Mouse (Mus musculus): ENCODE measurements at regions not wholly inside any gene's neighbourhood (a gene's known extent, or its start where the extent isn't known, plus 50 kb on each side); places are given as distances from the start of the nearest gene placed in this dataset.

- no peak for DNase-seq (ENCODE audit: low spot score)
These were observed 295.1 kb upstream of the Igfbp3 start for GRCm38 (mm10) chr11:7508861-7509260.

GRCm38 (mm10) chr11:7506421-7506945 is 292.8 kb upstream of the Igfbp3 start:
- peak; percentile 34 for DNase-seq (ENCODE audit: low spot score)

- no peak for DNase-seq (ENCODE audit: low spot score)
These were observed 291.1 kb upstream of the Igfbp3 start for GRCm38 (mm10) chr11:7504651-7505321.

DNA sequence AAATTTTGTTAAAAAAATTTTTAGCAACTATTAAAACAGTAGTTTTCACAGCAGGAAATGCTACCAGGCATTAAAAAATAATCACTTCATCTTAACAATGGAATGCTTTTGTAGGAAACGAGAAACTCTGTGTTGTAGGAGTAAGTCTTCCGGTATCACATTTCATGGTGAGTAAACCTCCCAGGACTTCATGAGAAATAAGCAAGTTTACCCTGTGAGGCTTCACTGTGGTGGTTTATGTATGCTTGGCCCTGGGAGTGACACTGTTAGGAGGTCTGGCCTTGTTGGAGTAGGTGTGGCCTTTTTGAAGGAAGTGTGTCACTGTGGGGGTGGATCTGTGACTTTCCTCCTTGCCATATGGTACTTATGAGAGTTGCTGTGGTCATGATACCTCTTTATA is 289.0 kb upstream of the Igfbp3 start:
- DNase-seq (ENCODE audit: low spot score): no peak

GRCm38 (mm10) chr11:7502045-7502444 is 288.3 kb upstream of the Igfbp3 start:
- DNase-seq (ENCODE audit: low spot score): no peak

DNA sequence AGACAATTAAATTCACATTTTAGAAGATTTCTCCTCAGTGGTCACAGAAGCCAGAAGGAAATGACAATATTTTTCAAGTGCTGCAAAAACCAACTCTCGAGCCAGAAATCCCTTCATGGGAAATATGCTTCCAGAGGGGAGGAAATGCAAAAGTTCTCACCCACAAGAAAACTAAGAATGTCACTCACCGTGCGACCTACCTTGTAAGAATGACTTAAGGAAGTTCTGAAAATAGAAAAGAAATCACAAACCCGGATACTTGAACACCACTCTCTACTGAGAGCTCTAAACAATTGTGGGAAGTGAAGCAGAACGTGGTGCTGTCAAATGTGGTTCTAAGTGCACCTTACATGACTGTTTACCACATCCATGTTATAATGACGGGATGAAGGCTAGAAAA is 284.1 kb upstream of the Igfbp3 start:
- DNase-seq (ENCODE audit: low spot score): no peak

DNA sequence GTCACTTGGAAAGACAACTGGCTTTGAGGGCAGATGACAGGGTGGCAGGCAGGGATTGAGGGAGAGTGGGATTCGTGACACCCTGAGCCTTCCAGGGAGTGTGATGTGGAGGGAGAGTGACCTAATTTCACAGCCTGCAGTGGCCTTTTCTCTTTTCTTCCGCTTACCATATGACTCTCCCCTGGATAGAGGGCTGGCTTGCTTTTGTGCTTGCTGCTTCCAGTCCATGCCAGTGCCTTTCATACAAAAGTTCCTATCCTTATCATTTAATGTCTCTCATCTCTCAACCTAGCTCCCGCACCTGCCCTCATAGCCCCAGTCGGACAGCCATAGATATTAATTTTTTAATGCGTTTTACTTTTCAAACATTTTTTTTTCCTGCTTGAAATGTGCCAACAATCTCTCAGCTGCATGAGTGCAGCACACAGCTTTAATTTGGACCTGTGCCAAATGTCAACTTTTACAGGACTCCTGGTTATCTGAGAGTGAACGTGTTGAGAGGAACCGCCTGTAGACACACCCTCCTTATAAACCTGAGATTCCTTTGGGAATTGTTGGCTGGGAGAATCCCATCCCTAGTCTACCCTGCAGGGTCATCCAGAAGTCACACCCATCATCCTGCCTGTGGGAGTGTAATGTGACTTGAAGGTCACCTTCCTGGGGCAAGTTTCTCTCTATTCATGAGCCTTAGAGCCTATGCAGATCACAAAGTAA is 260.3 kb upstream of the Igfbp3 start:
- no peak for DNase-seq (ENCODE audit: low spot score)

GRCm38 (mm10) chr11:7465522-7465921 is 251.8 kb upstream of the Igfbp3 start:
- DNase-seq (ENCODE audit: low spot score): no peak

- no peak for DNase-seq (ENCODE audit: low spot score)
These were observed 248.4 kb upstream of the Igfbp3 start for GRCm38 (mm10) chr11:7461956-7462771.

DNA sequence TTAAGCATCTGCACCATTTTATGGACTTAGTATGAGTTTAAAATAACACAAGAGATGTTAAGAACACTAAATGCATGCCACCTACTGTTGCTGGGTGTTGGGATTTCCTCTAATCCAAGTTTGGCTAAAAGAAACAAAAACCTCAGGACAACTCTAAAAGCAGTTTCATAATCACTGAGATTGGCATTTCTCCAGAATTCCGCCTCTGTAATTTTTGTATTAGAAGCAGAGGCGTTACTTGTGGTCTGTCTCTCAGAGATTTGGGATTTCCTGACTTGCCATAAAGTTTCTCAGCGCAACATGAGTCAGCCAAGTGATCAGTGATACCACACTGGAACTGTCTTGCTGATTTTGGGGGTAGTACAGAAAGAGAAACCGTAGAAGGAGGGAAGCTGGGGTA is 238.0 kb upstream of the Igfbp3 start:
- DNase-seq (ENCODE audit: low spot score): no peak

GRCm38 (mm10) chr11:7444494-7444893 is 230.8 kb upstream of the Igfbp3 start:
- no peak for DNase-seq (ENCODE audit: low spot score)

GRCm38 (mm10) chr11:7439276-7439675 is 225.6 kb upstream of the Igfbp3 start:
- DNase-seq (ENCODE audit: low spot score): no peak

GRCm38 (mm10) chr11:7434591-7434990 is 220.9 kb upstream of the Igfbp3 start:
- DNase-seq (ENCODE audit: low spot score): no peak

DNA sequence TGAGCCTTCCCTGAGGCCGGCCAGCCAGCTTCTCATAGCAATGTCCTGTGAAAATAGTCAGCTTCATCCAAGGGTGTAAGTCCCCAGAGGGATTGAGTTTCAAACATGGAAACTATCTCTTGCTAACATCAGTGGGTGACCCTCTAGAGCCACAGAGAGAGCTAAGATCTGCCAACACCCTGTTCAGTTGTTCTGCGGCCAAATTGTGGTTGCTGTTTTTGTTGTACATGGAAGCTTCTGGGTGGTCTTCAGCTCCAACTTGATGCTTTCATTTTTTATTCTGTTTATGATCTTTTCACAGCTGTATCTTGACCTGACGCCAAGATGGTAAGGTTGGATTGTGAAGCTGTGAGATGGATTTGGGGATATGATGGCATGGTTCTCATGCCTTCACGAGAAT is 214.0 kb upstream of the Igfbp3 start:
- no peak for DNase-seq (ENCODE audit: low spot score)

DNA sequence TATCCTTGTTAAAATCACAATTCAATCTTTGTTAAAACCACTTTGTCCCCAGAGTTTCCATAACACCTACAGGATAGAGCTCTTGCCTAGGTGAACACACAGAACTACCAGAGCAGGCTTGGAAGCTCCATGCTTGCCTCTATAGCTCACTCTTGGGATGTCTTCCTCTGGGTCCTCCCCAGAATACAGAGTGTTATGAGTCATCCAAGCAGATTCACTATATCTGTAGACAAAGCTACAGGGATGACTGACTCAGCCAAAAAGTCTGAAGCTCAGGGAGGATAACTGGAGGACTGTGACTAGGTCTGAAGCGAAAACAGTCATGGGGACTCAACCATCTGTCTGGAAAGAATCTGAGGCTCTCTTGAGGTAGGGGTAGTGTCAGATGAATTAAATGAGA is 211.5 kb upstream of the Igfbp3 start:
- DNase-seq (ENCODE audit: low spot score): no peak

DNA sequence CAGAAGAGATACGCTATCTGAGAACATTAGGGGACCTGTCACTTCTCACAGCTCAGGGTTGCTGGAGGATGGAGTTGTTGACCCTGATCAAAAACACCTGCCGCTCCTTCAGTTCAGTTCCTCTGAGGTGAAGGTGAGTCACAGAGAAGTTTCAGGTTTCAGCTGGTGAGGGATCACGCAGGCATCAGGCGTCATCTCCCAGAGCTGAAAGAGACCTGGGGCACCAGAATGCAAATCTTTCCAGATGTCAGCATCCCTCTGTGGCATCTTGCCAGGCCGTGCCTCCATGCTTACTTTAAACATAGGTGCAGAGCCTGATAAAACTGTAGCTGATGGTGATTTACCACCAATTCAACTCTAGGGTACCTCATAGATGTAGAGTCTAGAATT is 210.4 kb upstream of the Igfbp3 start:
- no peak for DNase-seq (ENCODE audit: low spot score)

DNA sequence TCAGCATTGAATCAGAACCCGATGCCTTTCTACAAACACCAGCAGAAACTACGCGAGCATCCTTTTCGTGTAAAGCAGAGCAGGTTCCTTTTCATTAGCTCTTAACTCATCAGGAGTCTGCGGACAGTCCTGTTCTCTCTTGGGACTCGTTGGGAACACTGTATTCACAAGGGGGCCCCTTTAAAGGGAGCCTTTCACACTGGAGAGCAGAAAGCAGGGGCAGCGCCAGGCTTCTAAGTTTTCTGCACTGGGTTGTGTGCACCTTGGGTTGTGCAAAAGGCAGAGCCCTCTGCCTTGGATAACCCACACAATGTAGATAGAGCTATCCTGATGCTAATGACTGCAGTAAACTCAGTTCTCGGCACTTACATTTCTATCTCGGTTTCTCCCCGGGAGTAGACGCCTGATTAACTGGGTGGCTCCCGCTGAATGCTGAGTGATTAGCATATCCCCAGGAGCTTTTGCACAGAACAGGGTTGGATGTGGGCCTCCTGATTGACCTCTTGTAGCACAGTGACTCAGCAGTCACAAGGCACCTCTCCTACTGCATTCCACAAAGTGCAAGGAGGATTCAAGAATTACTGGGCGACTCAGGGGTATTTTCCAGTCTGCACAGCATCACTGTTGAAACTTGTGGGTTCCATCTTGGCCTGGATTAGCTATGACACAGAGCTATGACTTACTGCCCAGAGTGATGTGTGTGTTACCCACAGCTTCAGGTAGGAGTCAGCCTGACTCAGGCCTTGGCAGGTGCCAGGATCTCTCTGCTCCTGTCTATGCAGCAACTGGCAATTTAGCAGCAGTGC is 209.8 kb upstream of the Igfbp3 start:
- peak; percentile 37 for DNase-seq (ENCODE audit: low spot score)

GRCm38 (mm10) chr11:7412631-7413030 is 198.9 kb upstream of the Igfbp3 start:
- no peak for DNase-seq (ENCODE audit: low spot score)

- no peak for DNase-seq (ENCODE audit: low spot score)
These were observed 195.3 kb upstream of the Igfbp3 start for GRCm38 (mm10) chr11:7408992-7409391.

DNA sequence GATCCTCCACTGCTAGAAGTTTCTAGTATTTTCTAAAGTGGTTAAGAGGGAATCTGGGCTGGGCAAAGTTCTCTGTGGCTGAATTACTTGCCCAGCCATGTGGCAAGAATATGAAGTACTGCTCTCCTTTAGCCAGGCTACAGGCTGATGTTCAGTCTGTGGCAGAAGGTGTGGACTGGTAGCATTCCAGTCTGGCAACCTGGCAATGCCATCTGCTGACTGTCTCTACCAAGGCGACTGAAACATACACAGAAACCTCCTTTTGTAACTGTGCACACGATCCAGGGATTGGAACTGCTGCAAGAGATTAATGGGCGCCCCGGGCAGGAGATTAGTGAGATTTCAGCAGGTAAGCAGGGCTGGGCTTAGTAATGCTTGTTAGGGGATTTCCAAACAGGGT is 190.9 kb upstream of the Igfbp3 start:
- no peak for DNase-seq (ENCODE audit: low spot score)

GRCm38 (mm10) chr11:7371835-7372234 is 158.1 kb upstream of the Igfbp3 start:
- DNase-seq (ENCODE audit: low spot score): no peak

DNA sequence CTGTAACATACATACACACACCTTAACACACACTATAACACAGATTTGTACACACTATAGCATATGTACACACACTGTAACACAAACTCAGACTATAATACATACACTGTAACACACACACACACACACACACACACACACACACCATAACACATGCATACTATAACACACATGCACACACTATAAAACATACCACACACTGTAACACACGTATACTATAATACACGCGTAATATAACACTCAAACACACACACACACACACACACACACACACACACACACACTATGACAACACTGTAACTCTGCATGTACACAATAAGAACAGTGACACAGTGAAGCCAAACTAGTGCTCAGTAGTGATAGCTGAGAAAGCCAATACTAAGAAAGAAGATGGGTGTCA is 147.7 kb upstream of the Igfbp3 start:
- DNase-seq (ENCODE audit: low spot score): no peak

Measured in embryo, embryonic 10 days (tissue).